Mouse (Mus musculus) cerebellum, adult 11 months (tissue): Measurements from ENCODE around the gene Gtf2h1.
"Not testable (repeated sequence)": the region's sequence is repeated elsewhere in the genome, so short reads cannot be mapped to it uniquely, and the experiment has no call there.

ENCODE experiments used
- DNase-seq: peaks from one replicate; pipeline ENCODE4 v3.0.0; 2022

The Gtf2h1 gene

DNA sequence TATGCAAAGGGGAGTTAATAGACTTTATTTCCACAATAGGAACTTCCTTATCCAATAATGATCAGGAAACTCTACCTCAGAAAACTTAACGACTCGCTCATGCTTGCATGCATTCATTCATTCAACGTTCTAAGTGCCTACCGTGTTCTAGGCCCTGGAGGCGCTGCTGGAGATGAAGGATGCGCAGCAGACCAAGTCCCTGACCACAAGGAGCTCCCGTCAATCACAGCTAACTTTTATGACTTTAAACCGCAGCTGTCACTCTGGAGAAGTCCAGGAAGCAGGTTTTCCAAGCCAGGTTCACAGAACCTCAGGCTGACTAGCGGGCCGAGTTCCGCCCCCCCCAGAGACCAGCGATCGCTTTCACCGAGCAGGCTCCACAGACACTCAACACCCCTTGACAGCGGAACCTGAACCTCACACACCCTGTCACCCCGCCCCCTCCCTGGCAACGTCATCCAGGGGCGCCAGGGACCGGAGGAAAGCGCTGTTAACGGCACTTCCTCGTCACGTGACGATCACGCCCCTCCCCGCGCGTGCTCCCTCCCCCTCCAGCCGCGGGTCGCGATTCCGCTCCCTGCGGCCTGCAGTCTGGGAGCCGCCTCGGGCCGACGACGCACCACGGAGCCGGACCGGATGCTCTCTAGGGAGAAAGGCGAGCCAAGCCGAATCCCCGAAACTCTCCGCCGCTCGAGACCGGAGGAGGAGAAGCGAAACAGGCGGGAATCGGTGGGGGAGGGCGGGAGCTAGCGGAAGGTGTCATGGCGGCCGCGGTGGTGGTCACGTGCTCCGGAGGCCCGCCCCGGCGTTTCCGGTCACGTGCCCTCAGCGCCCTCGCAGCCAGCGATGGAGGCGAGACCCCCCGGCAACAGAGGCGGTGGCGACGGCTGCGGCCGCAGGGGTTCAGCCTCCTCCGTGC lies at the start of gene Gtf2h1, which contains the start of gene Hps5:
Gene Gtf2h1, plus strand, starts transcription at position 817 of the 919 bp plus-strand sequence.
Gene Hps5, minus strand, starts transcription at position 778 of the 919 bp plus-strand sequence.
- peak; percentile 96 for DNase-seq

DNA sequence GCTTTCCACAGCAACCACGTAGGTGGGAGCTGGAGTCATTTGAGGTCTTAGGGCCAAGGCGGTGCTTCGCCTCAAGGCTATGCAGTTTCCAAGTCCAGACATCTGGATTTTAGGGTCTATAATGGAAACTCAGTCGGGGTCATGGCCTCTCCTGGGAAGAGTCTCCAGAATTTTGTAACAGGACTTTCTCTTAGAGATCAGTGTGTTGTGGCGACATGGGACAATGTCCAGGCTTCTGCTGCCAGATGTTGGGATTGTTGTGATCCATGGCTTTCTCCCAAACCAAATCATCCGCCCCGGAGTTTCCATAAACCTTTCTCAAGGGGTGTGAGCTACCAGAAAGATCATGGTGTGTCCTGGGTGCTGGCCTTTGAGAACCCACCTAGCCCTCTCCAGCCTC lies 49.5 kb upstream of the Gtf2h1 start:
- DNase-seq, result no peak

DNA sequence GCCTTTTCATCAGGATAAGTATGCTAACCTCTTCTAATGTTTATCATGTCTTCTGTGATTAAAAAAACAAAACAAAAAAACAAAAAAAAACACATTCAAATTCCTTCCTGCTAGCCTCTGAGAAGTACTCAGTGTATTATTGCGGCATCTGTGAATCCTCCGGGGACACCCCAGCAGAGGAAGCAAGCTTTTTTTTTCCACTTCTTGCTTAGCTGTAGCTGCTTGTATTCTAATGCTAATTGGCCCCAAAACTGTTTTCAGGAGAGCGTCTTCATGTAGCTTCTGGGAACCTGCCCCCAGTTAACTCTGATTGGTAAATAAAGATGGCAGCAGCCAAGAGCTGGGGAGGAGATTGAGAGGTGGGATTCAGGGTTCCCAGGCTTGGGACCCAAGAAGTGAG lies 47.4 kb upstream of the Gtf2h1 start:
- no peak for DNase-seq

DNA sequence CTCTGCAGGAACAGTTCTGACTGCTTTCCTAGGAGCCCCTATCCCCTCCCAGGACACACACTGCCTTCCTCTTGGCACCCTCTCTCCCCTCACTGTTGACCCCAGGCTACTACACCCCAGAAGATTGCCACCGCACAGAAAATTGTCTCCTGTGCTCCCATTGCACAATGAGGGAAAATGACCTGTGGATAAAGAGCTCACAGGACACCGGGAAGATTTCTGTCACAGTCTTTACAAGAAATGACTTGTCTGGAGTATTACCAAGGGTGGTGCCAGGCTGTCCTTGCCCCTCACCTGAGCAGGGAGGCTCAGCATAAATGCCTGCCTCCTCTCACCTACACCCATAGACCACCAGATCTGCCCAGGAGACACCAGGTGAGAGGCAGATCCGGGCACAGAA lies 44.4 kb upstream of the Gtf2h1 start, which contains the start of gene Saa2:
Gene Saa2, plus strand, starts transcription at position 301 of the 400 bp plus-strand sequence.
- no peak for DNase-seq

DNA sequence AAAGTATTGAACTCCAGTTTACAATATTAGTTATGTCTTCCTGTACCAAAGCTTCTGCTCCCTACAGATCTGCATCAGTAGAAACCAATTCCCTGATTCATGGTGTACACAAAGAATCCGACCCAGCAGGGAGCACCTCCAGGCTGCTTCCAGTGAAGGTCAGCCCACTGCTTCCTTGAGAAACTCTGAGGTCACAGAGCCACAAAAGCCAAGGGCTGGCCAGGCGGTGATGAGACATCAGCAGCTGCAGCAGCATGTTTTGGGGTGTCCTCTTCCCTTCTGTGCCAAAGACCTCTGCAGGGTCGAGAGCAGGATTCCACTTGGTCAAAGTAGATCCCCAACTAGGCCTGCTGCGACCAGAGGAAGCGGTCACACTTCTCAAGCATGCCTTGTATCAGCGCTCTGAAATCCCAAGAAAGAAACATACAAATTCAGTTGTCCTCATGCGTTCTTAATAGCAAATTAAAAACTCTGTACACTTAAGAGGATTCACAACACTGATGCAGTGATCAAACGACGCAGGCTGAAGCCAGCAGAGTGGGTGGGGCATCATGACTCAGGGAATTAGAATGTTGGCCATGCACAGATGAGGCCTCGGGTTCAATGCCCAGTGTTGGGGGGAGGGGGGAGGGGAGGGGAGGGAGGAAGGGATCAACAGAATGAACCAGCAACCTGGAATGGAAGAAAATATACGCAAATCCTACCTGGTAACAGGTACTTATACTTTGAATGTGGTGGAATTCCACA lies 34.7 kb upstream of the Gtf2h1 start:
- DNase-seq, result no peak

DNA sequence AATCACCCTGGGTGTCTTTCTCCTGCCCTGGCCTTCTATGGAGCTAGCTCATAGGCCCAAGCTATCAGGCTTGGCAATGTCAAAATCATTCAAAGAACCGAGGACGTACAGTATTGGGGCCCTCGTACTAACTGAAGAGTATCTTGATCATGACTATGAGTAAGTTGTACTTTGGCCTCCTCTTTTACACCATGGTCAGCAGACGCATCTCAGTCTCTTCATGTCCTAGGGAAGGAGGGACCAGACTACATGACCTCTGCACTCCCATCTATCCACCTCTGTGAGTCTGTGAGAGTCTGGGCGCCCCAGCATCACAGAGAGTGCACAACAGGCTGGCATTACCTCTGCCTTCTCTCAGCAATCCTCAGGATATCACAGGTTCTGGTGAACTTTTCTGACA lies 33.3 kb upstream of the Gtf2h1 start:
- DNase-seq, result no peak

DNA sequence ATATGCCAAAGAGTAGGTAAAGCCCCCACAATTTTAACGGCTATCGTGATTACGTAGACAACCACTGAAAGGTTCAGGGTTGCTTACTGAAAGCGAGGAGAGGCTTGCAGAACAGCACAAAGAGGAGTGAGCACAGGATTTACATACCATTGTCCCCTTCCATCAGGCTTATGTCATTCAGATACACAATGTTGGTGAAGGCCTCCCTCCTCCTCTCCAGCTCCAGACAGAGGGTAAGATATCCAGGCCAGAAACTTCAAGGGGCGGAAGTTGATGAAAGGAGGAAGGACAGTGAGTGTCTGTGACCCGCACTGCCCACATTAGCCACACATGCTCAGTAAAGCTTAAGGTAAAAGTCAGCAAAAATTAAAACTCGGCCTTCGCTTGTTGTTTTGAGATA lies 31.2 kb upstream of the Gtf2h1 start:
- no peak for DNase-seq

DNA sequence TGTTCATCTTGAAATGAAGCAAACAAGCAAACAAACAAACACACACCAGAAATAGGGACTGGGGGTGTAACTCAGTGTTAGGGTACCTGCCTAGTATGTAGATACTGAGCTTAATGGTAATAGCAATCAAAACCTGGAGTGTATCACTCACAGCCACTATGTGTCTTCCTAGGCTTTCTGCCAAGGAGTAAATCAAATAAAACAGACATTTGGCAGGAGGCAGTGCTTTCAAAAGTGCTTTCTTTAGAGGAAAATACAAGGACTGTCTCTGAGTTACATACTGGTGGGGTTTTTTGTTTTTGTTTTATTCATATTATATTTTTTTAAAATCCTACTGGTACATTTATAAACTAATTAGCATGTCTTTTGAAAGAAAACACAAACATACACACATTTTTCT lies 28.5 kb upstream of the Gtf2h1 start:
- DNase-seq, result no peak

DNA sequence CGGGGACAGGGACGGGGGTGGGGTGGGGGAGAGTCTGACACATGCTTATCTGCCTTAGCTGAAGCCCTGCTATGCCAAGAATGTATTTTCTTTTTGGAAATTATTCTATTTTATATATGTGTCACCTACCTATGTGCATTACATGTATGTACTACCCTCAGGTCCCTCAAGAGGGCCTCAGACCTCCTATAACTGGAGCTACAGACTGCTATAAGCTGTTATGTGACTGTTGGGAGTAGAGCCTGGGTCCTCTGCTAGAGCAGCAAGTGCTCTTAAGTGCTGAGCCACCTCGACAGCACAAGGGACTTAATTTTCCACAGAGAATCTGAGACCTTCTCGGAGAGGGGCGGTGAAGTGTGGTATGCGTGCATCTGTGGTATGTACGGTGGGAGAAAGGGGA lies 27.5 kb upstream of the Gtf2h1 start:
- no peak for DNase-seq

DNA sequence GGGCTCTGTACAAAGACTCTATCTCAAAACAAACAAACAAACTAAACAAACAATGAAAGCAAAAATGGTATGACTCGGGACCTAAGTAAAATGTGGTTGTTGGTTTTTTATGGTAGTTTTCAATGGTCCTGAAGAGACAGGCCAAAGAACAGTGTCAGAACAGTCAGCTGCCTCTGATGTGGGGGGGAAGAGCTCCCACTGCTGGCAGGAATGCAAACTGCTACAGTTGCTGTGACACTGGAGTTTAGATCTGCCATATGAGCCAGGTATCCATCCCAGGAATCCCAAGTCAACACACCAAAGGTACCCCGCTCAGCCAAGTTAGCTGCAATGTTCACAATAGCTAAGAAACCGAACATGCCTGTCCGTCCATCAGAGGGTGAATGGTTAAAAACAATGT lies 25.2 kb upstream of the Gtf2h1 start:
- DNase-seq, result peak; percentile 64

DNA sequence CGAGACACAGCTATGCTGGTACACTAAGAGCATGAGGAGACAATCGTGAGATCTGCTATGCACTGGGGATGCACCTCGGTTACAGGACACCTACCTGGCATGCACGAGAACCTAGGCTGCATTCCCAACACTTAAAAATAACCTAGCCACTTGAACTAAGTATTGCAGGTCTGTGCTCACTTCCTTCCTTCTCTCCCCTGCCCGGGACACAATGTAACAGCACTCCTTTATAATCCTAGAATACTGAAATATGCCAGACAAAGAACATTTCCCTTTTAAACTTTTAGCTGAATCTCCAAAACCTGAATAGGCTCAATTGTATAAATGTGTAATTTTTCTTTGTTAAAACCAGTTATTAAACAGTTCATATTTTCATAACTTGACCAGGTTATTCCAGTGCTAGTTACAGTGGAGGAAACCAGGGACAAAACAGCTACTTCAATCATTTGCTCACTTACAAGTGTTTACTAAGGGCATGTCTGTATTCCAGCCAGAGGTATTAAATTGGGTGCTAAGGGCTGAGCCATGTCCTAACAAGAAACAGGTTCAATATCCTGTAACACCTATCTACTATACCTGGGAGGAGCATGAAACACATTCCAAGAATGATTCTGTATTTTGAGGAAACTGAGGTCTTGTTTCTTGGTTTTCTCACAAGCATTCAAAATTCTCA lies 6.6 kb upstream of the Gtf2h1 start:
- DNase-seq, result no peak

DNA sequence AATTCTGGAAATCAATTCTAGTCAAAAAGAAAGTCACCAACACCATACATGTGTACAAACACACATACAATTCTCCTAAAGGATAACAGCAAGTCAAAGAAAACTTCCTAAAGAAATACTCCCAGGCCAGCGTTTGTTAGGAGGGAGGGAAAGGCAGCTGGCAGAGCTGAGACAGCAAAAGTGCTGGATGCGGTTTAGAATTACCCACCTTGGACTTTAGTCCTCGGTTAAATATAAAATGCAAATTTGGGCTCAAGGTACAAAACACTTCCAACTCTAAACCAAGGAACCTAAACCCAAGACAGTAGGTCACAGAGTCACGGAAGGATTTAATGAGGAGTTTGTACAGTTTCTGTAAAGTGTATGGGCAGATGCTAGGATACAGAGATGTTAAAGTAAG lies 2.0 kb upstream of the Gtf2h1 start:
- no peak for DNase-seq

DNA sequence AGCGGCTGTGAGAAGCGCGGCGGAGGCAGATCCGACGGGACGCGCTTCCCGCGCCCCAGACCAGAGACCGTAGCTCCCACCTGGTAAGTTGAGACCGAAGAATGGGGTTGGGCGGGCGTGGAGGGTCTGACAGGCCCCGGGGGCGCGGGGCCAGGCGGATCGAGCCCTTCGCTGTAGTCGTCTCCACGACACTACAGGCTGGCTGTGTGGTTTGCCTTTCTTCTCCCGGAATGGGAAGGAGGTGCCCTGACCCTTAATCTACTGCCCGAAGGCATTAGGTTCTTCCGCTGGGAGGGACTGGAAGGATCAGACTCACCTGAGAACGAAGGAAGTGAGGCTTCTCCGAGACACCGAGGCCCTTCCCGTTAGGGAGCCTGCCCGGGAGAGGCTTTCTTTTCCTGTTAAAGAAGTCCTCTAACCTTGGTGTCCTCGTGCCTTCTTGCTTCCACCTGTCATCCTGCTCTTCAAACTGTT lies 340 bp downstream of the Gtf2h1 start:
- DNase-seq, result no peak

DNA sequence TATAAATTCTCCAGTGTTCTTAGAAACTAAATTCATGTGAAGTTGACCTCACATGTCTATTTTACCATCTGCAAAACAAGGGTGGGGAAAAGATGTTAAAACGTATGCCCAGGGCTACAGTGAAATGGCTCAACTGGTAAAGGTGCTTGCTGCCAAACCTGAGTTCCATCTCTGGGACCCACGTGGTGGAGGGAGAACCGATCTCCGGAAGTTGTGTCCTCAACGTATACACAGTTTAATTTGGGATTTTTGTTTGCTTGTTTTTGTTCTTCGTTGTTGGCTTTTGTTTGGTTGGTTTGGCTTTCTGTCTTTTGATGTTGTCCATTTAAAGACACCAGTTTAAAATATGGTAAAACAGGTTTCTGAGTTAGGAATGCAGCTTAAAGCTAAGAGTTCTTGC lies 876 bp downstream of the Gtf2h1 start:
- no peak for DNase-seq

DNA sequence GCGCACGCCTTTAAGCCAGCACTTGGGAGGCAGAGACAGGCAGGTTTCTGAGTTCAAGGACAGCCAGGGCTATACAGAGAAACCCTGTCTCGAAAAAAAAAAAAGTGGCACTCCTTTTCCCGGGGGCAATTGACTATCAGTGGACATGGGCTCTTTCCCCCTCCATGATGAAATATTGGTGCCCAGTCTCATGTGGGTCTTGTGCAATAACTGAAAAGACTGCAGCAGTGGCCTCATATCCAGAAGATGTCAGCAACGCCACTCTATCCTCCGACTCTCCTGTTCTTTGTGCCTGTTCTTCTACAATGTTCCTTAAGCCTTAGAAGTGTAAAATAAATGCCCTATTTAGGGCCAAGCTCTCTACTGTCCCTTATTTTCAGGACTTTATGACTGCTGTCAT lies 14.4 kb downstream of the Gtf2h1 start:
- DNase-seq, result no peak

DNA sequence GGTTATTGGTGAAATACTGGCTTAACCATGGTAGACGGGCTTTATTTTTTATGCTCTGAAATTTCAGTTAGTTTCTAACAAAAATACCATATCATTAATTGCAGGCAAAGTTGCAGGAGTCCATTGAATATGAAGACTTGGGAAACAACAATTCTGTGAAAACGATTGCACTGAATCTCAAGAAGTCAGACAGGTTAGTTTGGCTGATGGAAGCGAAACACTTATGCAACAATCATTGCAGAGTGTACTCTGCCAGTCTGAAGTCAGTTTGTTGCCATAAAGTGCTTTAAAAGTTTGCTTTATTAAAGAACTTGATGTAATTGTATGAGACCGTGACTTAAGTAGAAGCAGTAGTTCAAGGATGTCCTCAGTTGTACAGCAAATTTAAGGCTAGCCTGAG lies 18.1 kb downstream of the Gtf2h1 start:
- no peak for DNase-seq

DNA sequence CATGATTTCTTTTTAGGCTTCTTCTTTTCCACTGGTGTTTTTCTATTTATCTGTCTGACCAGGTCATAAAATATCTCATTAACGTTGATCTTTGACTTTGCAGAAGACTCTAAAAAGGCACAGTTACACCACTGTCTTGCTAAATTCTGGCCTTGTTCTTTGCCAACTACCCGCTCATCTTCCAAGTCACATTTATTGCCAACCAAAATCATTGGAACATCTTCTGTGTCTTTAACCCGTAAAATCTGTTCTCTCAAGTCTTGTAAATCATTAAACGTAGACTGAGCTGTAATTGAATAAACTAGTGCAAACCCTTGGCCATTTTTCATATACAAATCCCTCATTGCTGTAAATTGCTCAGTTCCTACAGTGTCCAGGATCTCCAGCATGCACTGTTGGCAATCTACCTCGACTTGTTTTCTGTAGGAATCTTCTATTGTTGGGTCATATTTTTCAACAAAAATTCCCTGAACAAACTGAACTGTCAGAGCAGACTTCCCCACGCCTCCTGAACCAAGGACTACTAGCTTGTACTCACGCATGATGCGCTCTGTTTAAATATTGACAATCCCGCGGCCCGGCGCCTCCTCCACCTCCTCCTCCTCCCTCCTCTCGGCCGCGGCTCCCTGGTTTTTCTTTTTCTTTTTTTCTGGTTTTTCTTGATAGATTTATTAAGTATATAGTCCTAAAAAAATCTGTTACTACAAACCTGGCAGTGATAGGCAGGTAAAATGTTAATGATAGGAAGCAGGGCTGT lies 25.2 kb downstream of the Gtf2h1 start:
- not testable (repeated sequence) for DNase-seq

DNA sequence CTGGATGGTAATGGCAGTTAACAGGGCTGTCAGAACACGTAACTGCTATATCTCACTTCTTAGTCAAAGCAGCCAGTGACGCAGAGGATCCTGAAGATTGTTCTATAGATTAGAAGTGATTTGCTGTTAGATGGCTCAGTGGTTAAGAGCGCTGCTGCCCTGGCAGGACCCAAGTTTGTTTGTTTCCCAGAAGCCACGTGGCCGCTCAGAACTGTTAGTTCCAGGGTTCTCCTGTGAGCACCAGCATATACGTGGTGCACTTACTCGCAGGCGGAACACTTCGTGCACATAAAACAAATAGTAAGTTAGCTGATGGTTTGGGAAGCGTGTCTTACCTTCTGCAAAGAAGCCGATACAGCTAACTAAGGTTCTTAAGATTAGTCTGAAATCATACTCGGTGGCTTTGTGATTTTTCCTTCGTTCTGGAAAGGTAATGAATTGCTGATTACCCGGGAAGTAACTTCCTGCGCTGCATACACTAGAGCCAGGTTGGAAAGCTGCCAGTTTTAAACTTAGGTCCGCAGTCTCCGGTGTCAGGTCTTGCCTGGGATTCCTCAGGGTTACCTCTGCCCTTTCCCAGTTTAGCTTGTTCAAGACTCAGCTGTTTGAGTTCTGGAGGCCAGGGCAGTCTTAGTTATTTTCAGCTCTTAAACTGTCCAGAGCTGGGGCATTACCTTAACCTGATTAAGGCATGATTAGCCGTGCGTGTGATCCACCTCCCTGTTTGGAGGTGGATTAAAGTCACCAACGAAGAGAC lies 31.3 kb downstream of the Gtf2h1 start:
- DNase-seq, result no peak

DNA sequence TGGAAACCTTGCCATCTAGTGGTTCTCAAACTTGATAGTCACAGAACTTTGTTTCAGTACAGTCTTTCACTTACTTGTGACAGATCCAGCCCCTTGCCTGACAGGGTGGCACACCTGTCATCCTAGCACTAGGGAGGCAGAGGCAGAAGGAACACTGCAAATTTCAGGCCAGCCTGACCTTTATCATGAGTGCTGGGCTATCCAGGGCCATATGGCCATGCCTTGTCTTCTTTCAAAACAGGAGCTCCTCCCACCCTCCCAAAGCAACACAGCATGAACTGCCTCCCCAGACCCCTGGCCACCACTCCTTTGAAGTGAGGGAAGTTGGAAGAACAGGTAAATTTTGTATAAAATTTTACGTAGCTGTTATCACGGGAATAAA lies 31.9 kb downstream of the Gtf2h1 start:
- no peak for DNase-seq

DNA sequence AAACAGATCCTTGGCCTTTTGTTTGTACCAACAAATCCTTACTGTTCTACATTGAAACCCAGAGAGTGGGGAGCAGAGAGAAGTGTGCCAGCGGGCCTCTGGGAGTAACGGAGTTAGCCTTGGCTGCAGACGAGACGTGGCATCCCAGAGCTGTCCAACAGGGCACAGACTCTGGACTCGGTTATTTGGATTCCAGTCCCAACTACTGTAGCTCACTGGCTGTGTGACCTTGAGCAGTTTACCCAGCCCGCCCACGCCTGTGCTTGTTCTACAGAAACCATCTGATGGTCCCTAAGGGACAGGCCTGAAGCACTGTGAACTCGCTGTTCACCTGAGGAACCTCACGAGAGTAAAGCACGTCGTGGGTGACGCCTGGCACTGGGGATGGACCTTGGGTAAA lies 34.0 kb downstream of the Gtf2h1 start:
- no peak for DNase-seq

DNA sequence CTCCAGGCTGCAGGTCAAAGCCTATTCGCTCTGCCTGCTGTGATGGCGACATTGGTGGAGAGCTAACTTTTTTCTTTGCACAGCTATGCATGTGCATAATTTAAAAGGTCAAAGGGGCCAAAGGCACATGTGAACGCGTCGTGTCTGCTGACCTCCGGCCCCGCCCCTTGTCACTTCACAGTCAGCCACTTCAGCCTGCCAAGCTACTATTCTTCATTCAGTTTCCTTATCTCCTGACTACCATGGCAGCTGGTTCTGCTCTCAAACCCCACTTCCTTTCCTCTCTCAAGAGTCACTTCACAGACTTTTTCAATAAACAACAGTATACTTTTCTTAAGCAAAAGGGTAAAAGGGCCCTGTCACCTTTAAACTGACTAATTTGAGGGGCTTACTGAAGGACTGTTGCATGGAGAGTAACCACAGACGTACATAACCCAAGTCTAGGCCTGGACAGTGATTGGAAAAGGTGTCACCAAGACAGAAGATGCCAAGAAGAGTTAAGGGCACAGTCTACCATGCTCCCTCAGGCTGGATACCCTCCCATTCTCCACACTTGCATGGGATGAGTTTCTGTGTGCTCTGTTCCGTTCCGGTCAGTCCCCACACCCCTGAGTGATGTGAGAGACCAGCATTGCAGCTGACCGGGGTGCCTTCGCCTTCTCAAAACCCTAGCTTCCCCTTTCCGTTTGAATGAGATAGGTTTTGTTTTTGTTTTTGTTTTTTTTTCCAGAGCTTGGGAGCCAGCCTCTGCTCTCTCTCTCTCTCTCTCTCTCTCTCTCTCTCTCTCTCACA lies 35.1 kb downstream of the Gtf2h1 start:
- DNase-seq, result no peak
